Comparison of ENCODE assay signal across 28 mouse cellular contexts in the genomic region with DNA sequence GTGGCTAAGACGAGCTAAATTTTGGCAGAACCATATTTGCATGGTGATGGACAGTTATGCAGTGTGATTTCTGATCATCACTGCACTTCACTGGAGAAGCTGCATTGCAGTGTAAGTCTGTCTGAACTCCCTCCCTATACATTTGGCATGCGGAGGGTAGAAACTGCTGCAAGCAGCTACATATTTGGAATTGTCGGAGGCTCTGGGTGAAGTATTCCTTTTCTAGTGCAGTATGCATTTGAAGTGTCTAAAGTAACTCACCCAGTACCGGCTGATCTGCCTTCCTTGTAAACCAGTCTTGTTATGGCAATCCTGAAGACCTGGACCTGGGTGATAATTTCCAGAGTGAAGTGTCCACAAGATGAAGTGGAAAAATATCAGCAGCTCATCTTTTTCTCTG. TPM values are rescaled to one million over a fixed set of nuclear protein-coding genes. Genes with fewer than 3 reads are reported as not detected.
DNase-seq lines count a peak whose midpoint lies in the region; ATAC-seq and TF ChIP-seq lines count a peak whose summit lies in the region.
"Had no signal": no experiment of that assay in that cellular context is flagged by ENCODE, and none has a peak within 500 bp of the region (broad histone marks: within the 10 kb centered on the region; RNA-seq: fewer than 3 reads in every experiment).

No protein-coding gene starts in this region.

- peak overlapping the region; percentile 10; the same call in 1 of the 2 replicates for H3K27ac ChIP-seq in stomach, embryonic 14.5 days (ENCODE audit: low read length)
- H3K27ac ChIP-seq in stomach, postnatal 0 days (replicated peaks): no peak overlapping the region
- H3K27ac ChIP-seq: embryonic facial prominence, embryonic 10.5 days; embryonic facial prominence, embryonic 12.5 days; forebrain, embryonic 13.5 days; forebrain, embryonic 15.5 days had no signal

- intact Hi-C loops in heart, postnatal 36 days (cut with DNase I): no loop called here

- H3K4me1 ChIP-seq in stomach, embryonic 14.5 days (ENCODE audit: control insufficient read depth, insufficient read depth, low read length): peaks cover 4% of the 10 kb centered on the region; the same call in 1 of the 2 replicates
- H3K4me1 ChIP-seq in stomach, postnatal 0 days (replicated peaks; ENCODE audit: control insufficient read depth, insufficient read depth): no peaks in the 10 kb centered on the region
- H3K4me1 ChIP-seq: embryonic facial prominence, embryonic 10.5 days; embryonic facial prominence, embryonic 12.5 days; forebrain, embryonic 13.5 days; forebrain, embryonic 15.5 days had no signal

- no peaks in the 10 kb centered on the region for H3K27me3 ChIP-seq in stomach, embryonic 14.5 days (ENCODE audit: control insufficient read depth, insufficient read depth, low read length)
- no peaks in the 10 kb centered on the region for H3K27me3 ChIP-seq in stomach, postnatal 0 days (ENCODE audit: control insufficient read depth, insufficient read depth, low read length)
- H3K27me3 ChIP-seq: CH12.LX; embryonic facial prominence, embryonic 12.5 days; forebrain, embryonic 13.5 days; forebrain, embryonic 15.5 days; Patski had no signal

- H3K4me2 ChIP-seq in stomach, embryonic 14.5 days (replicated peaks; ENCODE audit: low read depth, low read length): no peak overlapping the region
- H3K4me2 ChIP-seq in stomach, postnatal 0 days (replicated peaks; ENCODE audit: low read depth): no peak overlapping the region
- H3K4me2 ChIP-seq: embryonic facial prominence, embryonic 12.5 days; forebrain, embryonic 13.5 days; forebrain, embryonic 15.5 days had no signal

- no peak for ATAC-seq in stomach, embryonic 14.5 days (ENCODE audit: insufficient number of reproducible peaks, insufficient read depth, low FRiP score, low read depth)
- ATAC-seq in stomach, postnatal 0 days (ENCODE audit: low FRiP score, low TSS enrichment): no peak
- ATAC-seq: activated CD4-positive, CD25-positive, alpha-beta regulatory T cell, adult 4 months; CD4-positive, CD25-positive, alpha-beta regulatory T cell, adult 4 months; forebrain, embryonic 13.5 days; forebrain, embryonic 15.5 days; Patski had no signal

- no peak overlapping the region for H3K9ac ChIP-seq in stomach, embryonic 14.5 days (replicated peaks; ENCODE audit: low read depth, low read length)
- no peak overlapping the region for H3K9ac ChIP-seq in stomach, postnatal 0 days (ENCODE audit: low read length)
- H3K9ac ChIP-seq: embryonic facial prominence, embryonic 12.5 days; forebrain, embryonic 13.5 days; forebrain, embryonic 15.5 days had no signal

- no peaks in the 10 kb centered on the region for H3K36me3 ChIP-seq in stomach, embryonic 14.5 days (ENCODE audit: control insufficient read depth, insufficient read depth, low read length)
- H3K36me3 ChIP-seq in stomach, postnatal 0 days (ENCODE audit: control insufficient read depth, insufficient read depth, low read length): no peaks in the 10 kb centered on the region
- H3K36me3 ChIP-seq: embryonic facial prominence, embryonic 10.5 days; embryonic facial prominence, embryonic 12.5 days; forebrain, embryonic 15.5 days had no signal

- TF ChIP-seq CTCF in stomach, postnatal 0 days (IDR thresholded peaks at IDR 0.05; ENCODE audit: low read depth): no peak

- WGBS in stomach, embryonic 14.5 days: 46% methylated on average over 4 of the region's 4 CpGs
- WGBS in stomach, postnatal 0 days: 61% methylated on average over 4 of the region's 4 CpGs

- no peak for TF ChIP-seq EP300 in stomach, postnatal 0 days (optimal IDR thresholded peaks at IDR 0.05)

- H3K4me3 ChIP-seq in stomach, embryonic 14.5 days (ENCODE audit: low read depth, low read length): no peak overlapping the region
- H3K4me3 ChIP-seq in stomach, postnatal 0 days (ENCODE audit: low read depth, low read length): no peak overlapping the region
- H3K4me3 ChIP-seq: embryonic facial prominence, embryonic 10.5 days; embryonic facial prominence, embryonic 12.5 days; forebrain, embryonic 13.5 days; forebrain, embryonic 15.5 days had no signal

- peak; percentile 2 for DNase-seq in embryo, embryonic 10 days (ENCODE audit: low spot score)
- no peak for DNase-seq in embryo, embryonic 9.5 days (ENCODE audit: extremely low spot score)
- peak; percentile 65 for DNase-seq in heart, adult 11 months
- DNase-seq in heart, postnatal 36 days: no peak
- DNase-seq in stomach, postnatal 0 days (ENCODE audit: low spot score): no peak
- no peak for DNase-seq in left cerebral cortex, adult 11 months (ENCODE audit: low spot score)
- DNase-seq: adrenal gland, adult 8-10 months; adrenal gland, postnatal 14 days; adrenal gland, postnatal 36 days; B cell, adult 2 months; cerebellum, adult 11-12 months; cerebellum, adult 2 months; cerebellum, adult 9-10 months; cerebellum, postnatal 10 days; cerebellum, postnatal 25 days; embryo, embryonic 11 days had no signal

- no peaks in the 10 kb centered on the region for H3K9me3 ChIP-seq in stomach, embryonic 14.5 days (ENCODE audit: control insufficient read depth, low read depth, low read length)
- no peaks in the 10 kb centered on the region for H3K9me3 ChIP-seq in stomach, postnatal 0 days (ENCODE audit: control insufficient read depth, low read length)
- H3K9me3 ChIP-seq: embryonic facial prominence, embryonic 10.5 days; embryonic facial prominence, embryonic 12.5 days; forebrain, embryonic 13.5 days; forebrain, embryonic 15.5 days; G1E had no signal

RNA-seq across cellular contexts. Expression of a gene that starts 25.9 kb away (rescaled TPM):
- not detected for total RNA-seq in heart, postnatal 36 days (2021)
- polyA plus RNA-seq in stomach, embryonic 14.5 days (2014; fragmentation: Nextera tagmentation; extraction: Ambion mirVana): not detected in 2 replicates
- 0.04 TPM in 1 of 2 replicates, not detected in the other for polyA plus RNA-seq in stomach, postnatal 0 days (2015; fragmentation: Nextera tagmentation; extraction: Ambion mirVana)
- total RNA-seq: adrenal gland, adult 18-20 months; adrenal gland, adult 8-10 months; adrenal gland, postnatal 14 days; adrenal gland, postnatal 36 days; CH12.LX had no signal
- polyA plus RNA-seq: activated CD4-positive, CD25-positive, alpha-beta regulatory T cell, adult 4 months; cortical plate, adult 2 months; G1E; Patski had no signal

RNA-seq across cellular contexts. Expression of a gene that starts 46.5 kb away (rescaled TPM):
- total RNA-seq in heart, postnatal 36 days (2021): 10 to 100 TPM; 22.6 to 23.0 TPM
- polyA plus RNA-seq in stomach, embryonic 14.5 days (2014; fragmentation: Nextera tagmentation; extraction: Ambion mirVana): 22.2 and 24.6 TPM in 2 replicates
- polyA plus RNA-seq in stomach, postnatal 0 days (2015; fragmentation: Nextera tagmentation; extraction: Ambion mirVana): 23.3 and 25.2 TPM in 2 replicates

Comparison
In these comparisons a context has a peak if more than half of its experiments do, and no peak if none do; other contexts are left out.
1. DNase-seq: peak in embryo, embryonic 10 days (single experiment) and heart, adult 11 months (single experiment); none in embryo, embryonic 9.5 days (single experiment), heart, postnatal 36 days (0 of 2), stomach, postnatal 0 days (single experiment) and left cerebral cortex, adult 11 months (single experiment).